Mouse (Mus musculus) heart, adult 2 months (tissue): ENCODE results near the gene Olfr1018. TPM values are rescaled to one million over a fixed set of nuclear protein-coding genes. Genes with fewer than 3 reads are reported as not detected.

ENCODE experiments used
- DNase-seq, 2 experiments: peaks; one replicate each; pipeline ENCODE4 v3.0.0; 2021
- H3K27ac ChIP-seq: fragments of 200-600 bp; 2 replicates; pipeline ENCODE4 v1.8.1; 2022
- H3K27me3 ChIP-seq: fragments of 200-500 bp; 2 replicates; pipeline ENCODE4 v1.6.1; 2012; ENCODE audit warnings: mild to moderate bottlenecking, low read length, inconsistent platforms, mixed read lengths; ENCODE audit not compliant: control insufficient read depth, insufficient read depth
- H3K36me3 ChIP-seq: fragments of 200-500 bp; 2 replicates; pipeline ENCODE4 v1.6.1; 2012; ENCODE audit warnings: low read length, inconsistent platforms; ENCODE audit not compliant: control insufficient read depth, insufficient read depth
- H3K4me1 ChIP-seq: fragments of 200-500 bp; 2 replicates; pipeline ENCODE4 v1.6.1; 2011; ENCODE audit warnings: low read length; ENCODE audit not compliant: control insufficient read depth, insufficient read depth
- H3K4me3 ChIP-seq: fragments of 200-600 bp; 2 replicates; pipeline ENCODE4 v1.8.1; 2022
- H3K79me2 ChIP-seq: fragments of 200-500 bp; replicated peaks from 2 replicates; pipeline ENCODE4 v1.6.1; 2012; ENCODE audit warnings: mild to moderate bottlenecking, inconsistent platforms, low read length, moderate library complexity, mixed read lengths; ENCODE audit not compliant: control insufficient read depth, insufficient read depth
- H3K9ac ChIP-seq: fragments of 200-500 bp; 2 replicates; pipeline ENCODE4 v1.6.1; 2012; ENCODE audit warnings: low read depth, mild to moderate bottlenecking, control low read depth, inconsistent platforms, low read length, mixed read lengths
- CTCF ChIP-seq: fragments of 200-600 bp; IDR thresholded peaks from 2 replicates; pipeline ENCODE4 v1.8.1; 2022; ENCODE audit warnings: antibody characterized with exemption, mild to moderate bottlenecking, moderate library complexity
- EP300 ChIP-seq: fragments of 200-500 bp; IDR thresholded peaks from 2 replicates; pipeline ENCODE4 v1.6.1; 2011; ENCODE audit warnings: low read depth, low read length, control low read depth; ENCODE audit not compliant: insufficient read depth
- POLR2A ChIP-seq: fragments of 200-500 bp; IDR thresholded peaks from 2 replicates; pipeline ENCODE4 v1.6.1; 2011; ENCODE audit warnings: mild to moderate bottlenecking, low read depth, low read length, control low read depth; ENCODE audit not compliant: insufficient read depth
- WGBS: fragments of 180-500 bp; shearing (Covaris S2); methylation state at CpG from one replicate; pipeline ENCODE4 v1.1.7; 2018; 5-methylcytosine and 5-hydroxymethylcytosine counted together
- intact Hi-C: fragments of 180-260 bp; cut with DNase I; formaldehyde crosslinking; loops from one replicate; pipeline ENCODE4 v1.15.1; 2025
- long read RNA-seq: library from polyadenylated mRNA; stranded (forward); transcript quantifications from one replicate; pipeline ENCODE4 v2.0.0, GENCODE M21; 2021
- polyA plus RNA-seq: library from polyadenylated mRNA; depleted of rRNA; stranded (reverse); fragments of >200 nt; gene quantifications from 2 replicates; pipeline ENCODE4 v1.2.3, GENCODE M21; 2012; rRNA removed
- total RNA-seq, 2 experiments: library from RNA; stranded (reverse); gene quantifications; 2 replicates each; pipeline ENCODE4 v1.2.3; 2021

The Olfr1018 gene
- total RNA-seq (not detected), polyA plus RNA-seq (not detected in 2 replicates)
- long read RNA-seq, result 0 reads

- Histone ChIP-seq H3K79me2 (no peaks in the 10 kb centered on the region), H3K9ac (no peak within 1 kb of the TSS), H3K4me1 (no peaks in the 10 kb centered on the region), H3K36me3 (no peaks in the 10 kb centered on the region), H3K27me3 (no peaks in the 10 kb centered on the region), H3K4me3 (no peak within 1 kb of the TSS), H3K27ac (no peak within 1 kb of the TSS)
- no peak for DNase-seq
- intact Hi-C loops, result no loop called here
- TF ChIP-seq CTCF, result no peak
- no peak for TF ChIP-seq EP300
- no peak for TF ChIP-seq POLR2A
Observed at GRCm38 (mm10) chr2:85818179-85818578, at the start of gene Olfr1018. Olfr1018 (plus strand) TSS chr2:85818479.

GRCm38 (mm10) chr2:85772413-85772812, 45.9 kb upstream of the Olfr1018 start, which contains the start of gene Olfr1014:
Olfr1014 (plus strand) TSS chr2:85772713.
- no peak for TF ChIP-seq EP300
- no peak for TF ChIP-seq CTCF
- TF ChIP-seq POLR2A, result no peak
- no peak within 1 kb of the TSS for H3K9ac ChIP-seq
- no peaks in the 10 kb centered on the region for H3K4me1 ChIP-seq
- no peak within 1 kb of the TSS for H3K27ac ChIP-seq
- DNase-seq, result no peak
- no peak within 1 kb of the TSS for H3K4me3 ChIP-seq
- H3K27me3 ChIP-seq, result no peaks in the 10 kb centered on the region
- intact Hi-C loops, result no loop called here
- no peaks in the 10 kb centered on the region for H3K79me2 ChIP-seq
- H3K36me3 ChIP-seq, result no peaks in the 10 kb centered on the region

- no peak for DNase-seq
- H3K27ac ChIP-seq, result no peak within 1 kb of the TSS
- intact Hi-C loops, result no loop called here
Observed at GRCm38 (mm10) chr2:85781717-85782116, 36.6 kb upstream of the Olfr1018 start, which contains the start of gene Olfr1015. Olfr1015 (plus strand) TSS chr2:85782017.

GRCm38 (mm10) chr2:85792331-85792730, 25.9 kb upstream of the Olfr1018 start:
- no peak overlapping the region for H3K4me3 ChIP-seq
- 65% methylated on average over 2 of the region's 2 CpGs for WGBS
- H3K79me2 ChIP-seq, result no peaks in the 10 kb centered on the region
- H3K4me1 ChIP-seq, result no peaks in the 10 kb centered on the region
- intact Hi-C loops, result no loop called here
- no peak for DNase-seq
- H3K27me3 ChIP-seq, result no peaks in the 10 kb centered on the region
- no peaks in the 10 kb centered on the region for H3K36me3 ChIP-seq
- TF ChIP-seq EP300 (no peak), CTCF (no peak), POLR2A (no peak)
- H3K9ac ChIP-seq, result no peak overlapping the region
- no peak overlapping the region for H3K27ac ChIP-seq

More at GRCm38 (mm10) chr2:85781717-85782116, 36.6 kb upstream of the Olfr1018 start, which contains the start of gene Olfr1015:
- Histone ChIP-seq H3K36me3 (no peaks in the 10 kb centered on the region), H3K27me3 (no peaks in the 10 kb centered on the region), H3K79me2 (no peaks in the 10 kb centered on the region), H3K4me3 (no peak within 1 kb of the TSS), H3K9ac (no peak within 1 kb of the TSS), H3K4me1 (no peaks in the 10 kb centered on the region)
- TF ChIP-seq CTCF (no peak), EP300 (no peak), POLR2A (no peak)

- H3K4me3 ChIP-seq, result no peak within 1 kb of the TSS
- no peaks in the 10 kb centered on the region for H3K27me3 ChIP-seq
- intact Hi-C loops, result no loop called here
- TF ChIP-seq CTCF (no peak), EP300 (no peak), POLR2A (no peak)
- no peaks in the 10 kb centered on the region for H3K79me2 ChIP-seq
- H3K36me3 ChIP-seq, result no peaks in the 10 kb centered on the region
- no peak for DNase-seq
- no peak within 1 kb of the TSS for H3K27ac ChIP-seq
- no peaks in the 10 kb centered on the region for H3K4me1 ChIP-seq
- 80% methylated on average over 2 of the region's 2 CpGs for WGBS
- H3K9ac ChIP-seq, result no peak within 1 kb of the TSS
Observed at GRCm38 (mm10) chr2:85802444-85802843, 15.8 kb upstream of the Olfr1018 start, which contains the start of gene Olfr1016. Olfr1016 (minus strand) TSS chr2:85802544.

- no peaks in the 10 kb centered on the region for H3K36me3 ChIP-seq
- H3K9ac ChIP-seq, result no peak overlapping the region
- no peaks in the 10 kb centered on the region for H3K4me1 ChIP-seq
- intact Hi-C loops, result no loop called here
- WGBS, result 58% methylated on average over 4 of the region's 4 CpGs
- H3K4me3 ChIP-seq, result no peak overlapping the region
- no peaks in the 10 kb centered on the region for H3K79me2 ChIP-seq
- no peaks in the 10 kb centered on the region for H3K27me3 ChIP-seq
- TF ChIP-seq CTCF (no peak), EP300 (no peak), POLR2A (no peak)
- no peak overlapping the region for H3K27ac ChIP-seq
- DNase-seq, result no peak
Observed at GRCm38 (mm10) chr2:85804501-85804900, 13.8 kb upstream of the Olfr1018 start.
